Mouse (Mus musculus): Measurements from ENCODE around the gene Ip6k1.

DNA sequence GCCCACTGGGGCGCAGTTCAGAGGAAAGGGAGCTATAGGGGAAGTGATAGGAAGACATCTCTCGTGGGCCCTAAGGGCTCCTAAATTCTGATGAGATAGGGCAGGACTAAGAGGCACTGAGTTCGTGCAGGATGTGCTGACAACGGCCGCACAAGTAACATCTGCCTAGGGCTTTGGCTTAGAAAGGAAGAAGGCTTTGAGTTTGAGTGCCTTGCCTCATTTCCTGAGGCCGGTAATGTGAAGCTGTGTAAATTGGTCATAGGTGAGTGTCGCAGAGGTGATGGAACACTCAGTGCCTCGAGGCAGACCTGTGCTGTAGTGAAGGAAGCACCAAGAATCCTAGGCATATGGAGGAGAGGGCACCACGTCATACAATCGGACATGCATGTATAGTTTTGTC lies 35.6 kb upstream of the Ip6k1 start:
- TF ChIP-seq CTCF (IDR thresholded peaks at IDR 0.05; ENCODE audit: low read depth): no peak
- TF ChIP-seq EP300 (IDR thresholded peaks at IDR 0.05; ENCODE audit: low read depth): no peak

Measured in liver, embryonic 14.5 days (tissue).